Mouse (Mus musculus): Measurements from ENCODE around the gene Btf3.

- no peak for TF ChIP-seq CTCF (IDR thresholded peaks at IDR 0.05; ENCODE audit: low read depth)
- TF ChIP-seq EP300 (IDR thresholded peaks at IDR 0.05; ENCODE audit: low read depth): no peak
These were observed 48.3 kb upstream of the Btf3 start for GRCm38 (mm10) chr13:98365081-98365480.

Data from heart, postnatal 0 days (tissue).